Mouse (Mus musculus): Measurements from ENCODE around the gene Dcaf11. TPM values are rescaled to one million over a fixed set of nuclear protein-coding genes. Genes with fewer than 3 reads are reported as not detected.

Dcaf11 gene
- total RNA-seq, 2 experiments from 2014 or later: 61.3 to 66.7 TPM

GRCm38 (mm10) chr14:55613346-55613745 lies 53.5 kb downstream of the Dcaf11 start:
- DNase-seq (ENCODE audit: low spot score in 2 of 2): no peak

- DNase-seq (ENCODE audit: low spot score in 2 of 2): no peak
Measured at GRCm38 (mm10) chr14:55614565-55615178, 54.9 kb downstream of the Dcaf11 start.

DNA sequence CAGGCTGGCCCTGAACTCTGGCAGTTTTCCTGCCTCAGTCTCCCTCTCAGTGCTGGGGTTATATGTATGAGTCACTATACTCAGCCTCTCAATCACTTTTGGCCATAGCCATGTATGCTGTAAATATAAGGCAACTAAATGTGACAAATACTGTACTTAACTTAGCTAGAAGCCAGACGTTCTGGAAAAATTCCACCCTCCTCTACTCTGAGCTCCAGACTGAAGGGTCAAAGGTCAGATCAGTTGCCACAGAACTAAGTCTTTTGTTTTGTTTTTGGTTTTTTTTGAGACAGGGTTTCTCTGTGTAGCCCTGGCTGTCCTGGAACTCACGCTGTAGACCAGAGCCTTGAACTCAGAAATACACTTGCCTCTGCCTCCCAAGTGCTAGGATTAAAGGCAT lies 56.1 kb downstream of the Dcaf11 start:
- DNase-seq (ENCODE audit: low spot score in 2 of 2): no peak

DNA sequence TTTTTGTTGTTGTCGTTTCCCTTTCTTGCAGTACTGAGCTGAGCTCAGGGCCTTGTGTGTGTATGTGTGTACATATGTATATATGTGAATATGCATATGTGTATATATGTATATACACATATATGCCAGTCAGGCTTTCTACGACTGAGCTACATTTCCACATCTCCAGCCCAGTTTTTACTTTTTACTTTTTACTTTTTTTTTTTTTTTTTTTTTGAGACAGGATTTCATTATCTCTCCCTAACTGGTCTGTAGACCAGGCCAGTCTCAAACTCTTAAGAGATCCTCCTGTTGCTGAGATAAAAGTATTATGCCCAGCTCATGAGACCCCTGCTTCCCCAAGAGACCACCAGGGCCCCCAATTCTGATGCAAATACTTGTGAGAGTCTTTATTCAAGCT lies 57.0 kb downstream of the Dcaf11 start:
- no peak for DNase-seq (ENCODE audit: low spot score in 2 of 2)

- no peak for DNase-seq (ENCODE audit: low spot score in 2 of 2)
Measured at GRCm38 (mm10) chr14:55617822-55618221, 58.0 kb downstream of the Dcaf11 start, which contains the start of gene Rec8. Gene Rec8, plus strand, starts transcription at chr14:55618037.

DNA sequence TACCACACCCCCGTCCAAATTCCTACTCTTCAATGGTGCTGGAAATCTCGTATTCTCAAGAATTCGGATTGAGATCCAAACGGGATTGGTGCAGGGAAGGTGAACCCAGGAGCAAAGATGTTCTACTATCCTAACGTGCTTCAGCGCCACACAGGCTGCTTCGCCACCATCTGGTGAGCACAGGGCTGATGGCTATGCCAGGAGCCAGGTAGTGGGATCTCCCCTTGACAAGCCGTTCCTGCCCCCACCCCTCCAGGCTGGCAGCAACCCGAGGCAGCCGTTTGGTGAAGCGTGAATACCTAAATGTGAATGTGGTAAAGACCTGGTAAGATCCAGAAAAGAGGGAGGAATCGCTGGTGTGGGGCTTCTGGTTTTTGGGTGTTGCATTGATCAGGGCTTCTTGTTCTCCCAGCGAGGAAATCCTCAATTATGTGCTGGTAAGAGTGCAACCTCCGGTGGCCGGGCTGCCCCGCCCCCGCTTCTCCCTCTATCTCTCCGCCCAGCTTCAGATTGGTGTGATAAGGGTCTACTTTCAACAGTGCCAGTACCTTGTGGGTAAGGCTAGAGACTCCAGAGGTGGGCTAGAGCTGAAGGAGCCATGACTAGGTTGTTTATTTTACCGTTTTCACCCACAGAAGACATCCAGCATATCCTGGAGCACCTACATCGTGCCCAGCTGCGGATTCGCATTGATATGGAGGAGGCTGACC lies 58.8 kb downstream of the Dcaf11 start:
- DNase-seq (ENCODE audit: low spot score in 2 of 2): no peak

Other genes with a start within 250 kb of the Dcaf11 start
- 10 to 100 TPM; 16.5 to 17.7 TPM for gene Dhrs4, start 81.2 kb upstream of the Dcaf11 start, total RNA-seq (2021)
- 100 to 1,000 TPM; 106 to 144 TPM for gene Carmil3, start 69.4 kb upstream of the Dcaf11 start, total RNA-seq (2021)
- gene Cpne6, start 49.6 kb upstream of the Dcaf11 start, total RNA-seq (2021): 100 to 1,000 TPM; 306 to 335 TPM
- under 1 TPM; 0.34 to 0.76 TPM for gene Nrl, start 35.0 kb upstream of the Dcaf11 start, total RNA-seq (2021)
- 10 to 100 TPM; 20.4 to 21.4 TPM for gene Pck2, start 19.7 kb upstream of the Dcaf11 start, total RNA-seq (2021)
- gene A730061H03Rik, start 400 bp downstream of the Dcaf11 start, total RNA-seq (2021): 1 to 10 TPM in 1 of 2 experiments, not detected in 1; 1.2 TPM
- gene Fitm1, start 15.6 kb downstream of the Dcaf11 start, total RNA-seq (2021): not detected
- gene Psme1, start 18.1 kb downstream of the Dcaf11 start, total RNA-seq (2021): 10 to 100 TPM; 87.3 to 91.8 TPM
- gene Emc9, start 25.3 kb downstream of the Dcaf11 start, total RNA-seq (2021): 10 to 100 TPM; 50.2 to 54.6 TPM
- 10 to 100 TPM; 54.0 to 62.7 TPM for gene Psme2, start 31.1 kb downstream of the Dcaf11 start, total RNA-seq (2021)
- 10 to 100 TPM; 35.6 to 37.2 TPM for gene Rnf31, start 31.7 kb downstream of the Dcaf11 start, total RNA-seq (2021)
- 10 to 100 TPM; 11.1 to 13.0 TPM for gene Irf9, start 43.6 kb downstream of the Dcaf11 start, total RNA-seq (2021)
- gene Rec8, start 58.0 kb downstream of the Dcaf11 start, total RNA-seq (2021): 1 to 10 TPM; 1.4 to 2.3 TPM
- gene Ipo4, start 76.0 kb downstream of the Dcaf11 start, total RNA-seq (2021): 100 to 1,000 TPM; 131 to 145 TPM
- gene Gm49378, start 77.9 kb downstream of the Dcaf11 start, total RNA-seq (2021): 1 to 10 TPM; 3.0 to 6.1 TPM
- gene Tm9sf1, start 83.8 kb downstream of the Dcaf11 start, total RNA-seq (2021): 10 to 100 TPM; 42.0 to 55.9 TPM
- 1 to 10 TPM; 1.3 to 1.5 TPM for gene Tssk4, start 90.2 kb downstream of the Dcaf11 start, total RNA-seq (2021)
- 10 to 100 TPM; 47.8 to 50.0 TPM for gene Mdp1, start 100.5 kb downstream of the Dcaf11 start, total RNA-seq (2021)
- 10 to 100 TPM; 29.1 TPM for gene Gmpr2, start 111.9 kb downstream of the Dcaf11 start, total RNA-seq (2021)
- 100 to 1,000 TPM; 320 to 339 TPM for gene Nedd8, start 112.1 kb downstream of the Dcaf11 start, total RNA-seq (2021)
- 10 to 100 TPM; 18.4 to 23.9 TPM for gene Tinf2, start 121.8 kb downstream of the Dcaf11 start, total RNA-seq (2021)
- under 1 TPM; 0.16 to 0.18 TPM for gene Tgm1, start 153.9 kb downstream of the Dcaf11 start, total RNA-seq (2021)
- gene Rabggta, start 162.3 kb downstream of the Dcaf11 start, total RNA-seq (2021): 10 to 100 TPM; 42.0 to 54.1 TPM
- gene Dhrs1, start 185.7 kb downstream of the Dcaf11 start, total RNA-seq (2021): 100 to 1,000 TPM; 103 to 110 TPM
- 10 to 100 TPM; 16.4 to 17.1 TPM for gene Nop9, start 185.7 kb downstream of the Dcaf11 start, total RNA-seq (2021)
- under 1 TPM; 0.47 to 0.89 TPM for gene Cideb, start 198.5 kb downstream of the Dcaf11 start, total RNA-seq (2021)
- gene Ltb4r2, start 201.4 kb downstream of the Dcaf11 start, total RNA-seq (2021): under 1 TPM; 0.45 to 0.64 TPM
- gene Ltb4r1, start 206.0 kb downstream of the Dcaf11 start, total RNA-seq (2021): under 1 TPM; 0.62 to 0.69 TPM
- gene Adcy4, start 224.1 kb downstream of the Dcaf11 start, total RNA-seq (2021): 1 to 10 TPM; 6.7 to 9.0 TPM
- gene Ripk3, start 228.9 kb downstream of the Dcaf11 start, total RNA-seq (2021): 1 to 10 TPM in 1 of 2 experiments, under 1 TPM in 1; 0.78 to 2.2 TPM